Mouse (Mus musculus) retina, postnatal 1 day (tissue): ENCODE measurements around the gene Hpca.

ENCODE experiments used
- DNase-seq: peaks from one replicate; pipeline ENCODE4 v3.0.0-alpha.2; 2012

Hpca gene

GRCm38 (mm10) chr4:129107348-129107899 lies 14.4 kb downstream of the Hpca start:
- no peak for DNase-seq

GRCm38 (mm10) chr4:129106073-129106472 lies 15.8 kb downstream of the Hpca start:
- DNase-seq: no peak

GRCm38 (mm10) chr4:129105356-129105755 lies 16.5 kb downstream of the Hpca start, which contains the start of gene Tmem54:
TSS of gene Tmem54 (plus strand) at chr4:129105548.
- DNase-seq: no peak

- no peak for DNase-seq
Measured at GRCm38 (mm10) chr4:129102133-129102829, 19.6 kb downstream of the Hpca start.

- DNase-seq: no peak
Measured at GRCm38 (mm10) chr4:129097006-129097405, 24.8 kb downstream of the Hpca start.

GRCm38 (mm10) chr4:129095276-129095675 lies 26.6 kb downstream of the Hpca start:
- no peak for DNase-seq

- no peak for DNase-seq
Measured at GRCm38 (mm10) chr4:129087850-129088249, 34.0 kb downstream of the Hpca start.

GRCm38 (mm10) chr4:129086078-129086477 lies 35.8 kb downstream of the Hpca start:
- DNase-seq: peak; percentile 81

- no peak for DNase-seq
Measured at GRCm38 (mm10) chr4:129084896-129085295, 36.9 kb downstream of the Hpca start.

- DNase-seq: peak; percentile 79
Measured at GRCm38 (mm10) chr4:129082379-129083115, 39.3 kb downstream of the Hpca start.

GRCm38 (mm10) chr4:129081939-129082338 lies 39.9 kb downstream of the Hpca start:
- no peak for DNase-seq

- DNase-seq: no peak
Measured at GRCm38 (mm10) chr4:129081512-129081911, 40.3 kb downstream of the Hpca start.

GRCm38 (mm10) chr4:129081041-129081440 lies 40.8 kb downstream of the Hpca start:
- DNase-seq: no peak

- DNase-seq: no peak
Measured at GRCm38 (mm10) chr4:129079126-129079525, 42.7 kb downstream of the Hpca start.

- DNase-seq: no peak
Measured at GRCm38 (mm10) chr4:129068848-129069247, 53.0 kb downstream of the Hpca start.

GRCm38 (mm10) chr4:129067638-129068415 lies 54.0 kb downstream of the Hpca start:
- no peak for DNase-seq

- DNase-seq: no peak
Measured at GRCm38 (mm10) chr4:129065688-129066236, 56.1 kb downstream of the Hpca start.

- no peak for DNase-seq
Measured at GRCm38 (mm10) chr4:129062281-129063075, 59.4 kb downstream of the Hpca start.
